ENCODE assay signal across 19 mouse cellular contexts in the genomic region with DNA sequence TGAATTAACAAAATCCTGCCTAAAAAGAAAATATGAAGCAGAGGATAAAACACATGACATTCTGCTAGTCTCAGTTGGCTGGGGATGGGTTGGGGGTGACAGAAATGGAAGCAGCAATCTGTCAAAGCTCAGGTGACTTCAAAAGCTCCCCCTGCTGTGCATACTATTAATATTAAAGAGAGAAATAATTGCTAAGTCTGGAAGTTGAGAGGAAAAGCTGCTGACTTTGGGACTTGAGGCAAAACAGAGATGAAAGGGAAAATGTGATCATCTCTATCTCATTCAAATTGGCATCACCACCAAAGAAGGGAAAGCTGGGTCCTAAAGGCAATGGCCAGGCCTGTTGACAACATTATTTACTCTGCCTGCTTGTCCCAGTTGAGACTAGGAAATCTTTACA.
"Had no signal": no experiment of that assay in that cellular context is flagged by ENCODE, and none has a peak within 500 bp of the region (broad histone marks: within the 10 kb centered on the region; RNA-seq: fewer than 3 reads in every experiment).

No protein-coding gene starts in this region.

- H3K4me1 ChIP-seq: limb, embryonic 12.5 days; limb, embryonic 15.5 days; stomach, embryonic 15.5 days had no signal

- DNase-seq: kidney, adult 2 months; kidney, postnatal 25 days; left cerebral cortex, postnatal 4 days; liver, postnatal 0 days; lung, embryonic 14.5 days; right cerebral cortex, postnatal 25 days; spleen, adult 18-20 months; thymus, adult 18-20 months; thymus, postnatal 36 days had no signal

- H3K9me3 ChIP-seq: limb, embryonic 12.5 days; limb, embryonic 15.5 days; stomach, embryonic 15.5 days had no signal

- H3K27ac ChIP-seq: kidney, postnatal 0 days; layer of hippocampus, adult 2 months; limb, embryonic 12.5 days; limb, embryonic 15.5 days; liver, embryonic 14.5 days; macrophage; stomach, embryonic 15.5 days had no signal

- H3K36me3 ChIP-seq: limb, embryonic 12.5 days; limb, embryonic 15.5 days; stomach, embryonic 15.5 days had no signal

- H3K4me2 ChIP-seq: limb, embryonic 12.5 days; limb, embryonic 15.5 days; liver, embryonic 11.5 days; lung, embryonic 14.5 days; stomach, embryonic 15.5 days had no signal

- H3K27me3 ChIP-seq: limb, embryonic 12.5 days; limb, embryonic 15.5 days; stomach, embryonic 15.5 days had no signal

- H3K4me3 ChIP-seq: layer of hippocampus, adult 2 months; limb, embryonic 12.5 days; limb, embryonic 15.5 days; stomach, embryonic 15.5 days had no signal

- H3K9ac ChIP-seq: limb, embryonic 12.5 days; limb, embryonic 15.5 days; liver, embryonic 14.5 days; liver, postnatal 0 days; lung, embryonic 14.5 days; stomach, embryonic 15.5 days had no signal

- ATAC-seq: intestine, postnatal 0 days; liver, postnatal 0 days; lung, postnatal 0 days had no signal
